Mouse (Mus musculus) limb, embryonic 11.5 days (tissue): Measurements from ENCODE around the gene St7l. TPM values are rescaled to one million over a fixed set of nuclear protein-coding genes. Genes with fewer than 3 reads are reported as not detected.
A peak's percentile ranks its signal among the peaks of the same experiment; 100 is the strongest.

Experiments used
- ATAC-seq: fragments of 200-750 bp; cut with Nextera tagmentation; 2 replicates; pipeline ENCODE4 v1.8.0; 2017; ENCODE audit warnings: low read depth; ENCODE audit not compliant: insufficient number of reproducible peaks, low FRiP score, low TSS enrichment
- DNase-seq: peaks from one replicate; pipeline ENCODE4 v3.0.0-alpha.2; 2015; ENCODE audit warnings: low spot score
- H3K27ac ChIP-seq: fragments of 300-500 bp; sonication (generic); replicated peaks from 2 replicates; pipeline ENCODE4 v1.5.1; 2014; ENCODE audit warnings: low read depth, mild to moderate bottlenecking, low read length
- H3K27me3 ChIP-seq: fragments of 300-500 bp; sonication (generic); 2 replicates; pipeline ENCODE4 v1.6.1; 2014; ENCODE audit warnings: mild to moderate bottlenecking, low read length, mixed read lengths; ENCODE audit not compliant: control insufficient read depth, insufficient read depth
- H3K36me3 ChIP-seq: fragments of 300-500 bp; sonication (generic); 2 replicates; pipeline ENCODE4 v1.6.1; 2014; ENCODE audit warnings: mild to moderate bottlenecking, low read length, moderate library complexity, mixed read lengths; ENCODE audit not compliant: control insufficient read depth, insufficient read depth
- H3K4me1 ChIP-seq: fragments of 300-500 bp; sonication (generic); 2 replicates; pipeline ENCODE4 v1.6.1; 2014; ENCODE audit warnings: low read length, mixed read lengths; ENCODE audit not compliant: control insufficient read depth, insufficient read depth
- H3K4me2 ChIP-seq: fragments of 300-500 bp; sonication (generic); 2 replicates; pipeline ENCODE4 v1.6.1; 2014; ENCODE audit warnings: low read depth, mild to moderate bottlenecking, moderate library complexity; ENCODE audit not compliant: severe bottlenecking
- H3K4me3 ChIP-seq: fragments of 300-500 bp; sonication (generic); 2 replicates; pipeline ENCODE4 v1.5.1; 2014; ENCODE audit warnings: low read depth, low read length
- H3K9ac ChIP-seq: fragments of 300-500 bp; sonication (generic); 2 replicates; pipeline ENCODE4 v1.6.1; 2014; ENCODE audit warnings: mild to moderate bottlenecking, low read length
- H3K9me3 ChIP-seq: fragments of 300-500 bp; sonication (generic); 2 replicates; pipeline ENCODE4 v1.6.1; 2016; ENCODE audit warnings: low read length; ENCODE audit not compliant: control insufficient read depth
- WGBS: fragments of 180-500 bp; shearing (Covaris S2); extraction: QIAGEN DNeasy Blood & Tissue Kit; methylation state at CpG from one replicate; pipeline ENCODE4 v1.1.7; 2014; 5-methylcytosine and 5-hydroxymethylcytosine counted together
- polyA plus RNA-seq: library from polyadenylated mRNA; unstranded; fragments of >200 nt; fragmentation: Nextera tagmentation; extraction: Ambion mirVana; gene quantifications from 2 replicates; pipeline ENCODE4 v1.2.1, GENCODE M21; 2014

St7l gene
- 32.1 and 33.8 TPM in 2 replicates for polyA plus RNA-seq

DNA sequence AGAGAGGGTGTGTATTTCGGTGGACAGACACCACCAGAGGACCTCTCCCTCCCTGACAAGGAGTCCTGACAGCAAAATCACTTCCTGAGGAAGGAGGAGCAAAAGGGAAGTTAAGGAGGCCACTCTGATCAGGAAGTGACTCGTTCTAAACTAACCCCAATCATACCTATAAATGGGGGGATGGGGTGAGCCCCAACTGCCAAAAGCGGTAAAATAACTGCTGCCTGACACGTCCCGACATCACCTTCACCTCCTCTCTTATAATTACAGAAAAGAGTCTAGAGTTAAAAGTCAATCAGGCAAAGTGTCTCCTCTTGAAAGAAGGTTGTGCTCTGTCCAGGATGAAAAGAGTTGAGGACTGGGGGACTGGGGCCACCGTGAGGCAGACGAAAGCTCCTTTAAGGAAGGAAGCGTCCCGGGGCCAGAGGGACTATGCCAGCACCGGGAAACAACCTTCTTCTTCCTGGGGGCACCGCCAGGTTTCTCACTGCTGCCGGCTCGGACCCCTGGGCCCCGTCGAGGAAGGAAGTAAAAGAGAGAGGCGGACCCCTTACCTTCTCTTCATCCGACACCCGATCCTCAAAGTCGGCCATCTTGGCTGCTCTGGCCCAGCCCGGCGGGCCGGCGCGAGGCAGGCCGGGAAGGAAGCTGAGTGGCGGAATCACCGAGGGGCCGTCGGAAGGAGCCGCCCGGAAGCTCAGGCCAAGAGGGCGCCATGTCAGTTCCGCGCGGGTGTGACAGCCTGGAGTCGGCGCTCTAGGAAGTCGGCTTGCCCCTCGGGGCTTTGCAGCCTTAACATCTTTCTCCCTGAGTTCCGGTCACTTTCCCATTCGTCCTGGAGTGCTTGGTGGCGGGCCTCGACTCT is at the start of gene St7l, which contains the start of gene Capza1:
St7l (plus strand) TSS at position 220 of the 865 bp plus-strand sequence.
Capza1 (minus strand) TSS at position 720 of the 865 bp plus-strand sequence.
- H3K36me3 ChIP-seq = no peaks in the 10 kb centered on the region
- H3K9ac ChIP-seq = peak within 1 kb of the TSS; percentile 94
- peaks cover 4% of the 10 kb centered on the region; the same call in 1 of the 2 replicates for H3K4me1 ChIP-seq
- no peaks in the 10 kb centered on the region for H3K9me3 ChIP-seq
- no peaks in the 10 kb centered on the region for H3K27me3 ChIP-seq
- peak within 1 kb of the TSS; percentile 95 for H3K27ac ChIP-seq
- ATAC-seq (peak; percentile 94), DNase-seq (peak; percentile 90)
- WGBS = 0% methylated on average over 34 of the region's 43 CpGs
- H3K4me2 ChIP-seq = peak within 1 kb of the TSS; percentile 81
- H3K4me3 ChIP-seq = peak within 1 kb of the TSS; percentile 95

- Histone ChIP-seq H3K36me3 (no peaks in the 10 kb centered on the region), H3K9ac (no peak overlapping the region), H3K4me3 (no peak overlapping the region), H3K27ac (no peak overlapping the region), H3K4me1 (peaks cover 12% of the 10 kb centered on the region), H3K27me3 (no peaks in the 10 kb centered on the region), H3K4me2 (no peak overlapping the region), H3K9me3 (no peaks in the 10 kb centered on the region)
- DNase-seq (no peak), ATAC-seq (no peak)
- 100% methylated on average over 1 of the region's 1 CpGs for WGBS
These were observed 49.1 kb upstream of the St7l start for GRCm38 (mm10) chr3:104814746-104815145.

- no peak overlapping the region for H3K9ac ChIP-seq
- H3K27me3 ChIP-seq = no peaks in the 10 kb centered on the region
- no peak overlapping the region for H3K27ac ChIP-seq
- 91% methylated on average over 2 of the region's 2 CpGs for WGBS
- no peak overlapping the region for H3K4me2 ChIP-seq
- H3K4me3 ChIP-seq = no peak overlapping the region
- H3K9me3 ChIP-seq = no peaks in the 10 kb centered on the region
- H3K36me3 ChIP-seq = no peaks in the 10 kb centered on the region
- DNase-seq = no peak
- ATAC-seq = no peak
- H3K4me1 ChIP-seq = peaks cover 12% of the 10 kb centered on the region
These were observed 48.5 kb upstream of the St7l start for GRCm38 (mm10) chr3:104815346-104815745.

DNA sequence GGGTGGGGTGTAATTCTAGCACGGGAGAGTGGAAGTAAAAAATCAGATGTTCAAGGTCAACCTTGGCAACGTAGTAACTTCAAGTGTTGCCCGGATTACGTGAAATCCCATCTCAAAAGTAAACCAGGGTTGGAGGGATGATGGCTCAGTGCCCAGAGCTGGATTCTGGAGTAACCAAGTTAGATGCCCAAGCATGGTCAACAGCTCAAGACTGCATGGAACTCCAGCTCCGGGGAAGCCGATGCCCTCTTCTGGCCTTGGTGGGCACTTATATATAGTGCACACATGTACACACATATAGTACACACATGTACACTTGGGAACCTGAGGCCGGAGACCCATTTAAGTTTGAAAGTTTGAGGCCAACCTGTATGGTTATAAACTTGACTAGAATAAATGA is 47.7 kb upstream of the St7l start:
- peaks cover 12% of the 10 kb centered on the region for H3K4me1 ChIP-seq

GRCm38 (mm10) chr3:104817481-104817990 is 46.3 kb upstream of the St7l start:
- H3K27ac ChIP-seq = peak overlapping the region; percentile 92
- peak overlapping the region; percentile 95 for H3K4me3 ChIP-seq
- H3K36me3 ChIP-seq = peaks cover 1% of the 10 kb centered on the region; the same call in 1 of the 2 replicates
- WGBS = under 1% methylated on average over 46 of the region's 46 CpGs
- H3K4me2 ChIP-seq = peak overlapping the region; percentile 70
- no peaks in the 10 kb centered on the region for H3K27me3 ChIP-seq
- peak; percentile 57 for ATAC-seq
- H3K4me1 ChIP-seq = peaks cover 12% of the 10 kb centered on the region
- H3K9ac ChIP-seq = peak overlapping the region; percentile 94
- H3K9me3 ChIP-seq = no peaks in the 10 kb centered on the region
- peak; percentile 78 for DNase-seq

More for the DNA sequence above, 47.7 kb upstream of the St7l start:
- 96% methylated on average over 7 of the region's 7 CpGs for WGBS
- DNase-seq = no peak
- Histone ChIP-seq H3K27ac (no peak overlapping the region), H3K9ac (no peak overlapping the region), H3K27me3 (no peaks in the 10 kb centered on the region), H3K4me3 (no peak overlapping the region), H3K4me2 (peak overlapping the region; percentile 70; the same call in 1 of the 2 replicates), H3K9me3 (no peaks in the 10 kb centered on the region), H3K36me3 (no peaks in the 10 kb centered on the region)
- ATAC-seq = no peak

GRCm38 (mm10) chr3:104817991-104818748 is 45.6 kb upstream of the St7l start, which contains the start of gene Mov10:
Gene Mov10, minus strand, starts transcription at chr3:104818563.
- ATAC-seq = peak; percentile 84
- Histone ChIP-seq H3K4me2 (peak within 1 kb of the TSS; percentile 70), H3K36me3 (peaks cover 3% of the 10 kb centered on the region; the same call in 1 of the 2 replicates), H3K4me3 (peak within 1 kb of the TSS; percentile 95), H3K9ac (peak within 1 kb of the TSS; percentile 94), H3K4me1 (peaks cover 12% of the 10 kb centered on the region), H3K27me3 (no peaks in the 10 kb centered on the region), H3K27ac (peak within 1 kb of the TSS; percentile 92), H3K9me3 (no peaks in the 10 kb centered on the region)
- 0% methylated on average over 40 of the region's 40 CpGs for WGBS
- DNase-seq = peak; percentile 88

DNA sequence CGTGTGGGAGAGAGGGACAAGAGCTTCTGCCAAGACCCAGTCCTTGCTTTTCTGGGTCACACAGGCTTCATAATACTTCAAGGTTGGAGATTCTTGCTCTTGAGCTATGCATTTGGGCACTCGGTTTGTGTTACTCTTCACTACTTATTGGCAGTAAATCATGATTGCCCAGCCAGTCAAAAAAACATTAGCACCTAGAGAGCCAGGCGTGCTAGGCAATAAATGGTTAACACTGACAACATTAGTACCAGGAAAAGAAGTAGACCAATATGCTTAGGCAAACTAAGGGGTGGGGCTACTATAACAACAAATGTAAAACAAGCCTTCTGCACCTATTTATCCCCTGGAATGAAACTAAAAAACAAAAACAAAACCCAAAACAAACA is 45.1 kb upstream of the St7l start:
- DNase-seq (no peak), ATAC-seq (no peak)
- H3K4me2 ChIP-seq = peak overlapping the region; percentile 70
- peaks cover 3% of the 10 kb centered on the region; the same call in 1 of the 2 replicates for H3K36me3 ChIP-seq
- peaks cover 12% of the 10 kb centered on the region for H3K4me1 ChIP-seq
- H3K9me3 ChIP-seq = no peaks in the 10 kb centered on the region
- peak overlapping the region; percentile 95 for H3K4me3 ChIP-seq
- H3K9ac ChIP-seq = peak overlapping the region; percentile 94; the same call in 1 of the 2 replicates
- H3K27me3 ChIP-seq = no peaks in the 10 kb centered on the region
- WGBS = 2% methylated on average over 3 of the region's 3 CpGs
- H3K27ac ChIP-seq = peak overlapping the region; percentile 92; the same call in 1 of the 2 replicates

DNA sequence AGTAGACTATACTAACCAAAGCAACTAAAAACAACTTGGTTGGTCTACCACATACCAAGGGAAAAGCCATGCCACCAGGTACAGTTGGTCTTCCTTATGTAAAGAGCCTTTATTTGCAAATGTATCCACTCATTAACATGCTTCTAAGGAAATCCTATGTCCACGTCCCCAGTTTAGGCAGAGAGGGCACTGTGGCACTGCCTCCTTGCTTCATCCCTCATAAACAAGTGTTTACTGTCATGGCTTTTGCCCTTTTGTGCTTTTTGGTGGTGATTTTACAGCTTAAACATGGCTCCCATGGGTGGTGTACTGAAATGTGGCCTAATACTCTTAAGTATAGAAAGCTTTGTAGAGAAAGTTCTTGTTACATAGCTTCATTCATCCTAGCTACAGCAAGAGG is 43.4 kb upstream of the St7l start:
- ATAC-seq = no peak

More for the DNA sequence above, 43.4 kb upstream of the St7l start:
- DNase-seq = no peak
- 44% methylated on average over 1 of the region's 1 CpGs for WGBS
- Histone ChIP-seq H3K27ac (no peak overlapping the region), H3K9me3 (no peaks in the 10 kb centered on the region), H3K4me3 (no peak overlapping the region), H3K4me1 (peaks cover 12% of the 10 kb centered on the region), H3K9ac (no peak overlapping the region), H3K4me2 (no peak overlapping the region), H3K36me3 (peaks cover 3% of the 10 kb centered on the region; the same call in 1 of the 2 replicates), H3K27me3 (no peaks in the 10 kb centered on the region)
